Mouse (Mus musculus): Measurements from ENCODE around the gene Ubap1.

- TF ChIP-seq GATA1 (IDR thresholded peaks at IDR 0.05; ENCODE audit: borderline replicate concordance, low read length) (no peak), FLI1 (IDR thresholded peaks at IDR 0.05; ENCODE audit: low read length) (no peak)
Measured at GRCm38 (mm10) chr4:41394651-41395050, 45.9 kb downstream of the Ubap1 start.
